Mouse (Mus musculus) lung, embryonic 14.5 days (tissue): Measurements from ENCODE around the gene Tom1. TPM values are rescaled to one million over a fixed set of nuclear protein-coding genes. Genes with fewer than 3 reads are reported as not detected.

ENCODE experiments used
- ATAC-seq: fragments of 200-750 bp; cut with Nextera tagmentation; 2 replicates; pipeline ENCODE4 v1.8.0; 2017; ENCODE audit warnings: mild to moderate bottlenecking, moderate TSS enrichment, moderate library complexity; ENCODE audit not compliant: insufficient read depth
- DNase-seq: peaks from one replicate; pipeline ENCODE4 v3.0.0-alpha.2; 2015
- H3K27ac ChIP-seq: fragments of 300-500 bp; sonication (generic); 2 replicates; pipeline ENCODE4 v1.5.1; 2014; ENCODE audit warnings: low read depth, mild to moderate bottlenecking, moderate library complexity
- H3K27me3 ChIP-seq: fragments of 300-500 bp; sonication (generic); 2 replicates; pipeline ENCODE4 v1.6.1; 2014; ENCODE audit warnings: low read length, control low read depth; ENCODE audit not compliant: insufficient read depth
- H3K36me3 ChIP-seq: fragments of 300-500 bp; sonication (generic); 2 replicates; pipeline ENCODE4 v1.6.1; 2014; ENCODE audit warnings: control low read depth; ENCODE audit not compliant: insufficient read depth
- H3K4me1 ChIP-seq: fragments of 300-500 bp; sonication (generic); 2 replicates; pipeline ENCODE4 v1.6.1; 2014; ENCODE audit warnings: antibody characterized with exemption, control low read depth; ENCODE audit not compliant: insufficient read depth
- H3K4me2 ChIP-seq: fragments of 300-500 bp; sonication (generic); 2 replicates; pipeline ENCODE4 v1.6.1; 2014; ENCODE audit warnings: mild to moderate bottlenecking
- H3K4me3 ChIP-seq: fragments of 300-500 bp; sonication (generic); 2 replicates; pipeline ENCODE4 v1.5.1; 2014; ENCODE audit warnings: low read depth, low read length
- H3K9ac ChIP-seq: fragments of 300-500 bp; sonication (generic); 2 replicates; pipeline ENCODE4 v1.6.1; 2014
- H3K9me3 ChIP-seq: fragments of 300-500 bp; sonication (generic); 2 replicates; pipeline ENCODE4 v1.6.1; 2016; ENCODE audit warnings: low read depth, low read length, control low read depth
- CTCF ChIP-seq: IDR thresholded peaks from 2 replicates; pipeline ENCODE4 v1.5.1; 2016; ENCODE audit warnings: antibody characterized with exemption, low read depth
- WGBS: fragments of 180-500 bp; shearing (Covaris S2); extraction: QIAGEN DNeasy Blood & Tissue Kit; methylation state at CpG from one replicate; pipeline ENCODE4 v1.1.7; 2014; 5-methylcytosine and 5-hydroxymethylcytosine counted together
- polyA plus RNA-seq: library from polyadenylated mRNA; unstranded; fragments of >200 nt; fragmentation: Nextera tagmentation; extraction: Ambion mirVana; gene quantifications from 2 replicates; pipeline ENCODE4 v1.2.1, GENCODE M21; 2014

The Tom1 gene
- polyA plus RNA-seq, 1 experiment from 2014 or later = 20.8 TPM

GRCm38 (mm10) chr8:75060815-75061214, 27.3 kb downstream of the Tom1 start:
- no peaks in the 10 kb centered on the region for H3K4me1 ChIP-seq
- DNase-seq (no peak), ATAC-seq (no peak)
- H3K27ac ChIP-seq = no peak overlapping the region
- H3K4me3 ChIP-seq = no peak overlapping the region
- H3K27me3 ChIP-seq = no peaks in the 10 kb centered on the region
- WGBS = 72% methylated on average over 2 of the region's 2 CpGs
- H3K9ac ChIP-seq = no peak overlapping the region
- TF ChIP-seq CTCF = no peak
- H3K4me2 ChIP-seq = no peak overlapping the region
- 0 out of 2 replicates have a peak, but pooled peaks cover 2% of the 10 kb centered on the region for H3K36me3 ChIP-seq
- no peaks in the 10 kb centered on the region for H3K9me3 ChIP-seq

GRCm38 (mm10) chr8:75063290-75063689, 29.8 kb downstream of the Tom1 start:
- H3K27ac ChIP-seq = no peak overlapping the region
- WGBS = 81% methylated on average over 3 of the region's 3 CpGs
- DNase-seq (no peak), ATAC-seq (no peak)
- no peaks in the 10 kb centered on the region for H3K27me3 ChIP-seq
- H3K36me3 ChIP-seq = 0 out of 2 replicates have a peak, but pooled peaks cover 2% of the 10 kb centered on the region
- no peaks in the 10 kb centered on the region for H3K4me1 ChIP-seq
- no peak for TF ChIP-seq CTCF
- no peak overlapping the region for H3K4me3 ChIP-seq
- H3K9ac ChIP-seq = no peak overlapping the region
- no peak overlapping the region for H3K4me2 ChIP-seq
- H3K9me3 ChIP-seq = no peaks in the 10 kb centered on the region

DNA sequence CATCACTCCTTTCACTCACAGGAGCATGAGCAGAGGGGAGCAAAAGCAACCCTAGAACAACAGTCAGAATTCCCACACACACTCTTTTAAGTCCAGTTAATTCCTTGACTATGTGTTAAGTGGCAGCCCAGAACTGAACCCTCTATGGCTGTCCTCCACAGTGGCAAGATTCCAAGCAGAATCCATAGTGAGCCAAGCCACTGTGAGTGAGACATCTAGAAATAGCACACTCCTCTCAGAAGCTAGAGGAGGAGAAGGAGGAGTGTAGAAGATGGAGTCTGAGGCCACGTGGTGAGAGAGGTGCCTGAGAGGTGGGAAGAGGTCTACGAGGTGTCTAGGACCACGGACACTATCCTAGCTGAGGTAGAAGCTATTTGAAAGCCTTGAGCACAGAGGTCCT, 31.3 kb downstream of the Tom1 start:
- TF ChIP-seq CTCF = no peak
- WGBS = 86% methylated on average over 3 of the region's 3 CpGs
- 0 out of 2 replicates have a peak, but pooled peaks cover 2% of the 10 kb centered on the region for H3K36me3 ChIP-seq
- H3K9me3 ChIP-seq = no peaks in the 10 kb centered on the region
- no peaks in the 10 kb centered on the region for H3K4me1 ChIP-seq
- no peaks in the 10 kb centered on the region for H3K27me3 ChIP-seq
- no peak overlapping the region for H3K27ac ChIP-seq
- H3K9ac ChIP-seq = no peak overlapping the region
- no peak overlapping the region for H3K4me2 ChIP-seq
- DNase-seq = no peak
- no peak for ATAC-seq
- H3K4me3 ChIP-seq = no peak overlapping the region

- TF ChIP-seq CTCF = no peak
- Histone ChIP-seq H3K4me3 (no peak overlapping the region), H3K27ac (no peak overlapping the region), H3K36me3 (0 out of 2 replicates have a peak, but pooled peaks cover 2% of the 10 kb centered on the region), H3K9ac (no peak overlapping the region), H3K4me1 (no peaks in the 10 kb centered on the region), H3K4me2 (no peak overlapping the region), H3K27me3 (no peaks in the 10 kb centered on the region), H3K9me3 (no peaks in the 10 kb centered on the region)
- DNase-seq (no peak), ATAC-seq (no peak)
- 73% methylated on average over 6 of the region's 6 CpGs for WGBS
Observed at GRCm38 (mm10) chr8:75067287-75067686, 33.8 kb downstream of the Tom1 start.

- Histone ChIP-seq H3K36me3 (no peaks in the 10 kb centered on the region), H3K9ac (no peak overlapping the region), H3K4me3 (no peak overlapping the region), H3K4me1 (no peaks in the 10 kb centered on the region), H3K27me3 (no peaks in the 10 kb centered on the region), H3K4me2 (no peak overlapping the region), H3K9me3 (no peaks in the 10 kb centered on the region), H3K27ac (no peak overlapping the region)
- no peak for DNase-seq
- no peak for ATAC-seq
- WGBS = 79% methylated on average over 1 of the region's 1 CpGs
- TF ChIP-seq CTCF = no peak
Observed at GRCm38 (mm10) chr8:75070297-75070696, 36.8 kb downstream of the Tom1 start.

- TF ChIP-seq CTCF = peak; percentile 99
- H3K9ac ChIP-seq = no peak overlapping the region; the same call in 1 of the 2 replicates
- WGBS = 26% methylated on average over 4 of the region's 4 CpGs
- H3K36me3 ChIP-seq = no peaks in the 10 kb centered on the region
- H3K27me3 ChIP-seq = no peaks in the 10 kb centered on the region
- peak; percentile 93 for DNase-seq
- no peak overlapping the region for H3K4me3 ChIP-seq
- H3K9me3 ChIP-seq = no peaks in the 10 kb centered on the region
- no peak overlapping the region for H3K27ac ChIP-seq
- peak; percentile 77 for ATAC-seq
- no peaks in the 10 kb centered on the region for H3K4me1 ChIP-seq
- no peak overlapping the region for H3K4me2 ChIP-seq
Observed at GRCm38 (mm10) chr8:75071627-75072346, 38.3 kb downstream of the Tom1 start.

DNA sequence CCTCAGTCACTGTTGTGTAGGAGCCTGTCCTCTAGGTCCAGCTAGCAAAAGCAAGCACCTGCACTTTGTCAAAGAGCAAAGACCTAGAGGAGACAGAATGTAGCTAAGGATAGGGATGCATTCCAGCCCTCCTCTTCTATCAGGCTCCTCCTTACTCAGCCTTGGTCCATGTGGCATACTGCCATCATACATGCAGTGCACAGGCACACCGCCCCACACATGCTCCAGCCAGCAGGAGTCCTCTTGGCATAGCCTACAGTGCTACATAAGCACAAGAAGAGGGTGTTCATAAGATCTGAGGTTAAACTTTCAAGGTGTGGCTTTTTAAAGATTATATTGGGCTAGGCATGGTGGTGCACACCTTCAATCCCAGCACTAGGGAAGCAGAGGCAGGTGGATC, 41.4 kb downstream of the Tom1 start:
- ATAC-seq = no peak
- Histone ChIP-seq H3K27ac (no peak overlapping the region), H3K9ac (no peak overlapping the region), H3K27me3 (no peaks in the 10 kb centered on the region), H3K4me3 (no peak overlapping the region), H3K4me2 (no peak overlapping the region), H3K4me1 (no peaks in the 10 kb centered on the region), H3K9me3 (no peaks in the 10 kb centered on the region), H3K36me3 (no peaks in the 10 kb centered on the region)
- WGBS = 90% methylated on average over 1 of the region's 1 CpGs
- TF ChIP-seq CTCF = no peak
- no peak for DNase-seq
